17 mouse cellular contexts compared by ENCODE assay signal in genomic region chr15:98417285-98417684, GRCm38 (mm10). TPM values are rescaled to one million over a fixed set of nuclear protein-coding genes. Genes with fewer than 3 reads are reported as not detected.
DNase-seq lines count a peak whose midpoint lies in the region; ATAC-seq and TF ChIP-seq lines count a peak whose summit lies in the region.
"Not testable (repeated sequence)": the region's sequence is repeated elsewhere in the genome, so short reads cannot be mapped to it uniquely, and the experiment has no call there.
"Had no signal": no experiment of that assay in that cellular context is flagged by ENCODE, and none has a peak within 500 bp of the region (broad histone marks: within the 10 kb centered on the region; RNA-seq: fewer than 3 reads in every experiment).

No protein-coding gene starts in this region.

- not testable (repeated sequence) for H3K4me1 ChIP-seq in embryonic facial prominence, embryonic 11.5 days (ENCODE audit: control insufficient read depth, insufficient read depth, low read length); hindbrain, postnatal 0 days (ENCODE audit: insufficient read depth, low read length); limb, embryonic 11.5 days (ENCODE audit: control insufficient read depth, insufficient read depth, low read length)

- not testable (repeated sequence) for TF ChIP-seq POLR2A in brain, embryonic 14.5 days (IDR thresholded peaks at IDR 0.05; ENCODE audit: borderline replicate concordance, extremely low read depth, insufficient read depth, insufficient read length, poor library complexity, severe bottlenecking)

- not testable (repeated sequence) for H3K9ac ChIP-seq in embryonic facial prominence, embryonic 11.5 days (replicated peaks; ENCODE audit: low read length); hindbrain, postnatal 0 days (replicated peaks; ENCODE audit: low read length); limb, embryonic 11.5 days (ENCODE audit: low read length)

- not testable (repeated sequence) for H3K27me3 ChIP-seq in embryonic facial prominence, embryonic 11.5 days (ENCODE audit: control insufficient read depth, insufficient read depth, low read length); hindbrain, postnatal 0 days (ENCODE audit: insufficient read depth, low read length); limb, embryonic 11.5 days (ENCODE audit: control insufficient read depth, insufficient read depth, low read length)

- H3K36me3 ChIP-seq in embryonic facial prominence, embryonic 11.5 days (replicated peaks; ENCODE audit: control insufficient read depth, insufficient read depth, low read depth, low read length); hindbrain, postnatal 0 days (ENCODE audit: insufficient read depth, low read length); limb, embryonic 11.5 days (ENCODE audit: control insufficient read depth, insufficient read depth, low read length): not testable (repeated sequence)

- TF ChIP-seq CTCF in brain, embryonic 14.5 days (IDR thresholded peaks at IDR 0.05; ENCODE audit: borderline replicate concordance, extremely low read depth, insufficient read depth, insufficient read length): peak; percentile 53; the same call in 1 of the 2 replicates
- TF ChIP-seq CTCF in hindbrain, postnatal 0 days (IDR thresholded peaks at IDR 0.05; ENCODE audit: low read depth): peak; percentile 47

- H3K4me2 ChIP-seq in embryonic facial prominence, embryonic 11.5 days (ENCODE audit: low read depth, low read length); hindbrain, postnatal 0 days (ENCODE audit: low read depth, low read length); limb, embryonic 11.5 days (ENCODE audit: low read depth, severe bottlenecking): not testable (repeated sequence)

- H3K4me3 ChIP-seq in embryonic facial prominence, embryonic 11.5 days (ENCODE audit: low read depth, low read length); hindbrain, postnatal 0 days (ENCODE audit: low read length); limb, embryonic 11.5 days (ENCODE audit: low read depth, low read length): not testable (repeated sequence)

- not testable (repeated sequence) for ATAC-seq in embryonic facial prominence, embryonic 11.5 days (replicated peaks; ENCODE audit: insufficient number of reproducible peaks, low FRiP score, low TSS enrichment, low read depth); hindbrain, postnatal 0 days; limb, embryonic 11.5 days (ENCODE audit: insufficient number of reproducible peaks, low FRiP score, low TSS enrichment, low read depth)

- H3K27ac ChIP-seq in embryonic facial prominence, embryonic 11.5 days (replicated peaks; ENCODE audit: low read depth, low read length); hindbrain, postnatal 0 days; limb, embryonic 11.5 days (replicated peaks; ENCODE audit: low read depth, low read length): not testable (repeated sequence)

- DNase-seq in 3T3-L1 (ENCODE audit: low read depth, low spot score) (peak; percentile 78), MEL-GATA-1-ER (ENCODE audit: extremely low read depth, low read depth) (peak; percentile 80)
- DNase-seq in brain, embryonic 14.5 days (ENCODE audit: low read depth): not testable (repeated sequence)
- DNase-seq in embryonic facial prominence, embryonic 11.5 days (ENCODE audit: low spot score): peak; percentile 48
- peak; percentile 31 for DNase-seq in hindbrain, postnatal 0 days (ENCODE audit: low spot score)
- DNase-seq in limb, embryonic 11.5 days (ENCODE audit: low spot score): peak; percentile 21
- peak; percentile 32 for DNase-seq in mesoderm, embryonic 11.5 days (ENCODE audit: low read depth, low spot score)
- peak; percentile 39 for DNase-seq in thymus, postnatal 0 days (ENCODE audit: low spot score)

- H3K9me3 ChIP-seq in embryonic facial prominence, embryonic 11.5 days (replicated peaks; ENCODE audit: control insufficient read depth, low read length); hindbrain, postnatal 0 days (ENCODE audit: low read length); limb, embryonic 11.5 days (ENCODE audit: control insufficient read depth, low read length): not testable (repeated sequence)

- WGBS in embryonic facial prominence, embryonic 11.5 days: 13% methylated on average over 2 of the region's 3 CpGs
- 0% methylated on average over 1 of the region's 3 CpGs for WGBS in hindbrain, postnatal 0 days
- WGBS in limb, embryonic 11.5 days: 67% methylated on average over 1 of the region's 3 CpGs

RNA-seq across cellular contexts. Expression of gene Olfr282, which starts 13.7 kb away (rescaled TPM):
- polyA plus RNA-seq in brain, embryonic 14.5 days (2012; rRNA removed): not detected in 2 replicates
- polyA plus RNA-seq in embryonic facial prominence, embryonic 11.5 days (2014; fragmentation: Nextera tagmentation; extraction: Ambion mirVana): not detected in 2 replicates
- total RNA-seq in hindbrain, postnatal 0 days (2014; rRNA removed): not detected in 2 replicates
- not detected in 2 replicates for polyA plus RNA-seq in hindbrain, postnatal 0 days (2015; fragmentation: Nextera tagmentation; extraction: Ambion mirVana)
- polyA plus RNA-seq in limb, embryonic 11.5 days (2014; fragmentation: Nextera tagmentation; extraction: Ambion mirVana): not detected in 2 replicates
- not detected in 2 replicates for polyA plus RNA-seq in thymus, postnatal 0 days (2015; fragmentation: Nextera tagmentation; extraction: Ambion mirVana)
- total RNA-seq: adrenal gland, adult 8-10 months; gastrocnemius, postnatal 36 days; hematopoietic stem cell, adult 5-6 weeks had no signal
- polyA plus RNA-seq: frontal cortex, adult 2 months; heart, embryonic 12.5 days; intestine, embryonic 16.5 days; large intestine, adult 2 months; limb, embryonic 12.5 days; liver, embryonic 16.5 days had no signal

RNA-seq across cellular contexts. Expression of gene Olfr281, which starts 35.1 kb away (rescaled TPM):
- not detected in 2 replicates for polyA plus RNA-seq in brain, embryonic 14.5 days (2012; rRNA removed)
- polyA plus RNA-seq in embryonic facial prominence, embryonic 11.5 days (2014; fragmentation: Nextera tagmentation; extraction: Ambion mirVana): not detected in 2 replicates
- total RNA-seq in hindbrain, postnatal 0 days (2014; rRNA removed): not detected in 2 replicates
- polyA plus RNA-seq in hindbrain, postnatal 0 days (2015; fragmentation: Nextera tagmentation; extraction: Ambion mirVana): not detected in 2 replicates
- not detected in 2 replicates for polyA plus RNA-seq in limb, embryonic 11.5 days (2014; fragmentation: Nextera tagmentation; extraction: Ambion mirVana)
- not detected in 2 replicates for polyA plus RNA-seq in thymus, postnatal 0 days (2015; fragmentation: Nextera tagmentation; extraction: Ambion mirVana)
- total RNA-seq: adrenal gland, adult 8-10 months; gastrocnemius, postnatal 36 days; hematopoietic stem cell, adult 5-6 weeks had no signal
- polyA plus RNA-seq: heart, embryonic 12.5 days; intestine, embryonic 16.5 days; large intestine, adult 2 months; limb, embryonic 12.5 days; liver, embryonic 16.5 days had no signal

RNA-seq across cellular contexts. Expression of gene Olfr283, which starts 36.5 kb away (rescaled TPM):
- polyA plus RNA-seq in brain, embryonic 14.5 days (2012; rRNA removed): not detected in 2 replicates
- polyA plus RNA-seq in embryonic facial prominence, embryonic 11.5 days (2014; fragmentation: Nextera tagmentation; extraction: Ambion mirVana): not detected in 2 replicates
- total RNA-seq in hindbrain, postnatal 0 days (2014; rRNA removed): not detected in 2 replicates
- polyA plus RNA-seq in hindbrain, postnatal 0 days (2015; fragmentation: Nextera tagmentation; extraction: Ambion mirVana): not detected in 2 replicates
- not detected in 2 replicates for polyA plus RNA-seq in limb, embryonic 11.5 days (2014; fragmentation: Nextera tagmentation; extraction: Ambion mirVana)
- not detected in 2 replicates for polyA plus RNA-seq in thymus, postnatal 0 days (2015; fragmentation: Nextera tagmentation; extraction: Ambion mirVana)
- total RNA-seq: adrenal gland, adult 8-10 months; gastrocnemius, postnatal 36 days; hematopoietic stem cell, adult 5-6 weeks had no signal
- polyA plus RNA-seq: heart, embryonic 12.5 days; intestine, embryonic 16.5 days; large intestine, adult 2 months; limb, embryonic 12.5 days; liver, embryonic 16.5 days had no signal

RNA-seq across cellular contexts. Expression of gene OR5BS1P, which starts 52.4 kb away (rescaled TPM):
- not detected in 2 replicates for polyA plus RNA-seq in brain, embryonic 14.5 days (2012; rRNA removed)
- not detected in 2 replicates for polyA plus RNA-seq in embryonic facial prominence, embryonic 11.5 days (2014; fragmentation: Nextera tagmentation; extraction: Ambion mirVana)
- not detected in 2 replicates for total RNA-seq in hindbrain, postnatal 0 days (2014; rRNA removed)
- polyA plus RNA-seq in hindbrain, postnatal 0 days (2015; fragmentation: Nextera tagmentation; extraction: Ambion mirVana): not detected in 2 replicates
- polyA plus RNA-seq in limb, embryonic 11.5 days (2014; fragmentation: Nextera tagmentation; extraction: Ambion mirVana): not detected in 2 replicates
- 0.03 TPM in 1 of 2 replicates, not detected in the other for polyA plus RNA-seq in thymus, postnatal 0 days (2015; fragmentation: Nextera tagmentation; extraction: Ambion mirVana)
- total RNA-seq: adrenal gland, adult 8-10 months; gastrocnemius, postnatal 36 days; hematopoietic stem cell, adult 5-6 weeks had no signal
- polyA plus RNA-seq: frontal cortex, adult 2 months; heart, embryonic 12.5 days; intestine, embryonic 16.5 days; large intestine, adult 2 months; limb, embryonic 12.5 days; liver, embryonic 16.5 days had no signal
